Mouse (Mus musculus) kidney, embryonic 14.5 days (tissue): Measurements from ENCODE around the gene D930020B18Rik. TPM values are rescaled to one million over a fixed set of nuclear protein-coding genes. Genes with fewer than 3 reads are reported as not detected.

Experiments used
- ATAC-seq: fragments of 200-750 bp; cut with Nextera tagmentation; 2 replicates; pipeline ENCODE4 v1.8.0; 2017; ENCODE audit warnings: moderate number of reproducible peaks, mild to moderate bottlenecking, moderate TSS enrichment, moderate library complexity; ENCODE audit not compliant: low FRiP score, low TSS enrichment
- H3K27ac ChIP-seq: fragments of 300-500 bp; sonication (generic); 2 replicates; pipeline ENCODE4 v1.5.1; 2014; ENCODE audit warnings: low read depth, mild to moderate bottlenecking, low read length, moderate library complexity, mixed read lengths
- H3K27me3 ChIP-seq: fragments of 300-500 bp; sonication (generic); 2 replicates; pipeline ENCODE4 v1.6.1; 2014; ENCODE audit warnings: mild to moderate bottlenecking, low read length; ENCODE audit not compliant: control insufficient read depth, insufficient read depth
- H3K36me3 ChIP-seq: fragments of 300-500 bp; sonication (generic); 2 replicates; pipeline ENCODE4 v1.6.1; 2014; ENCODE audit warnings: low read length, mixed read lengths; ENCODE audit not compliant: control insufficient read depth, insufficient read depth
- H3K4me1 ChIP-seq: fragments of 300-500 bp; sonication (generic); 2 replicates; pipeline ENCODE4 v1.6.1; 2014; ENCODE audit warnings: low read length, mixed read lengths; ENCODE audit not compliant: control insufficient read depth, insufficient read depth
- H3K4me2 ChIP-seq: fragments of 300-500 bp; sonication (generic); replicated peaks from 2 replicates; pipeline ENCODE4 v1.6.1; 2014; ENCODE audit warnings: low read depth, mild to moderate bottlenecking, low read length
- H3K4me3 ChIP-seq: fragments of 300-500 bp; sonication (generic); 2 replicates; pipeline ENCODE4 v1.5.1; 2014; ENCODE audit warnings: mild to moderate bottlenecking, low read length
- H3K9ac ChIP-seq: fragments of 300-500 bp; sonication (generic); 2 replicates; pipeline ENCODE4 v1.6.1; 2014; ENCODE audit warnings: low read depth, mild to moderate bottlenecking, low read length, moderate library complexity
- H3K9me3 ChIP-seq: fragments of 300-500 bp; sonication (generic); 2 replicates; pipeline ENCODE4 v1.6.1; 2016; ENCODE audit warnings: low read length; ENCODE audit not compliant: control insufficient read depth
- WGBS: fragments of 180-500 bp; shearing (Covaris S2); extraction: QIAGEN DNeasy Blood & Tissue Kit; methylation state at CpG from one replicate; pipeline ENCODE4 v1.1.7; 2014; 5-methylcytosine and 5-hydroxymethylcytosine counted together
- polyA plus RNA-seq: library from polyadenylated mRNA; unstranded; fragments of >200 nt; fragmentation: Nextera tagmentation; extraction: Ambion mirVana; gene quantifications from 2 replicates; pipeline ENCODE4 v1.2.1, GENCODE M21; 2014

Gene D930020B18Rik
- polyA plus RNA-seq, 1 experiment from 2014 or later = 0.50 TPM

GRCm38 (mm10) chr10:121615146-121615870, 26.1 kb upstream of the D930020B18Rik start:
- Histone ChIP-seq H3K9me3 (no peaks in the 10 kb centered on the region), H3K4me3 (no peak overlapping the region), H3K9ac (no peak overlapping the region), H3K27ac (no peak overlapping the region), H3K4me2 (no peak overlapping the region), H3K36me3 (peaks cover 86% of the 10 kb centered on the region), H3K27me3 (no peaks in the 10 kb centered on the region), H3K4me1 (no peaks in the 10 kb centered on the region)
- WGBS = 96% methylated on average over 13 of the region's 13 CpGs
- no peak for ATAC-seq

GRCm38 (mm10) chr10:121615935-121616334, 25.5 kb upstream of the D930020B18Rik start:
- H3K4me2 ChIP-seq = no peak overlapping the region
- H3K4me1 ChIP-seq = no peaks in the 10 kb centered on the region
- WGBS = 88% methylated on average over 7 of the region's 7 CpGs
- H3K27ac ChIP-seq = no peak overlapping the region
- no peak overlapping the region for H3K9ac ChIP-seq
- H3K36me3 ChIP-seq = peaks cover 86% of the 10 kb centered on the region
- H3K27me3 ChIP-seq = no peaks in the 10 kb centered on the region
- no peaks in the 10 kb centered on the region for H3K9me3 ChIP-seq
- H3K4me3 ChIP-seq = no peak overlapping the region
- ATAC-seq = no peak

GRCm38 (mm10) chr10:121622431-121622830, 19.0 kb upstream of the D930020B18Rik start:
- H3K4me2 ChIP-seq = no peak overlapping the region
- H3K9ac ChIP-seq = no peak overlapping the region
- H3K9me3 ChIP-seq = no peaks in the 10 kb centered on the region
- WGBS = 89% methylated on average over 6 of the region's 6 CpGs
- no peak overlapping the region for H3K27ac ChIP-seq
- H3K27me3 ChIP-seq = no peaks in the 10 kb centered on the region
- peaks cover 47% of the 10 kb centered on the region for H3K36me3 ChIP-seq
- ATAC-seq = no peak
- H3K4me3 ChIP-seq = no peak overlapping the region
- H3K4me1 ChIP-seq = peaks cover 9% of the 10 kb centered on the region

- Histone ChIP-seq H3K9me3 (no peaks in the 10 kb centered on the region), H3K36me3 (peaks cover 36% of the 10 kb centered on the region), H3K27ac (no peak overlapping the region), H3K4me2 (no peak overlapping the region), H3K4me3 (no peak overlapping the region), H3K9ac (no peak overlapping the region), H3K4me1 (peaks cover 9% of the 10 kb centered on the region), H3K27me3 (no peaks in the 10 kb centered on the region)
- 84% methylated on average over 7 of the region's 7 CpGs for WGBS
- ATAC-seq = no peak
Measured at GRCm38 (mm10) chr10:121623670-121624069, 17.7 kb upstream of the D930020B18Rik start.

GRCm38 (mm10) chr10:121625006-121625405, 16.4 kb upstream of the D930020B18Rik start:
- no peak overlapping the region for H3K27ac ChIP-seq
- H3K9me3 ChIP-seq = no peaks in the 10 kb centered on the region
- H3K4me3 ChIP-seq = peak overlapping the region; percentile 70
- no peak for ATAC-seq
- peak overlapping the region; percentile 57 for H3K4me2 ChIP-seq
- H3K4me1 ChIP-seq = peaks cover 9% of the 10 kb centered on the region
- H3K36me3 ChIP-seq = peaks cover 25% of the 10 kb centered on the region
- H3K9ac ChIP-seq = peak overlapping the region; percentile 77
- H3K27me3 ChIP-seq = no peaks in the 10 kb centered on the region
- 17% methylated on average over 9 of the region's 9 CpGs for WGBS

- Histone ChIP-seq H3K27ac (peak overlapping the region; percentile 86), H3K27me3 (no peaks in the 10 kb centered on the region), H3K4me3 (peak overlapping the region; percentile 70), H3K4me2 (peak overlapping the region; percentile 57), H3K36me3 (peaks cover 19% of the 10 kb centered on the region), H3K4me1 (peaks cover 9% of the 10 kb centered on the region), H3K9me3 (no peaks in the 10 kb centered on the region), H3K9ac (peak overlapping the region; percentile 77)
- WGBS = under 1% methylated on average over 41 of the region's 41 CpGs
- ATAC-seq = no peak
Measured at GRCm38 (mm10) chr10:121625407-121626185, 15.8 kb upstream of the D930020B18Rik start.

GRCm38 (mm10) chr10:121626186-121626882, 15.1 kb upstream of the D930020B18Rik start, which contains the start of gene Xpot:
Xpot (minus strand) TSS chr10:121626332.
- H3K9ac ChIP-seq = peak within 1 kb of the TSS; percentile 77
- H3K4me3 ChIP-seq = peak within 1 kb of the TSS; percentile 70
- H3K4me2 ChIP-seq = peak within 1 kb of the TSS; percentile 57
- peak within 1 kb of the TSS; percentile 86 for H3K27ac ChIP-seq
- ATAC-seq = peak; percentile 100
- H3K36me3 ChIP-seq = peaks cover 12% of the 10 kb centered on the region
- no peaks in the 10 kb centered on the region for H3K9me3 ChIP-seq
- H3K4me1 ChIP-seq = peaks cover 9% of the 10 kb centered on the region
- H3K27me3 ChIP-seq = no peaks in the 10 kb centered on the region
- WGBS = under 1% methylated on average over 43 of the region's 70 CpGs

GRCm38 (mm10) chr10:121627216-121627852, 14.1 kb upstream of the D930020B18Rik start:
- peaks cover 9% of the 10 kb centered on the region for H3K4me1 ChIP-seq
- H3K9ac ChIP-seq = no peak overlapping the region
- ATAC-seq = no peak
- peak overlapping the region; percentile 48 for H3K4me2 ChIP-seq
- H3K27me3 ChIP-seq = no peaks in the 10 kb centered on the region
- WGBS = 85% methylated on average over 10 of the region's 10 CpGs
- H3K9me3 ChIP-seq = no peaks in the 10 kb centered on the region
- H3K4me3 ChIP-seq = peak overlapping the region; percentile 70; the same call in 1 of the 2 replicates
- H3K27ac ChIP-seq = no peak overlapping the region
- peaks cover 3% of the 10 kb centered on the region for H3K36me3 ChIP-seq
